22 mouse cellular contexts compared by ENCODE assay signal in genomic region chr8:57647566-57647965, GRCm38 (mm10).
"Had no signal": no experiment of that assay in that cellular context is flagged by ENCODE, and none has a peak within 500 bp of the region (broad histone marks: within the 10 kb centered on the region; RNA-seq: fewer than 3 reads in every experiment).

No protein-coding gene starts in this region.

- H3K27ac ChIP-seq: kidney, postnatal 0 days; layer of hippocampus, adult 2 months; limb, embryonic 10.5 days; limb, embryonic 13.5 days; liver, embryonic 12.5 days; liver, embryonic 15.5 days; lung, embryonic 15.5 days; midbrain, embryonic 10.5 days; midbrain, embryonic 13.5 days; stomach, postnatal 0 days had no signal

- H3K9ac ChIP-seq: limb, embryonic 13.5 days; liver, embryonic 12.5 days; liver, embryonic 15.5 days; lung, embryonic 15.5 days; midbrain, embryonic 13.5 days had no signal

- H3K4me3 ChIP-seq: layer of hippocampus, adult 2 months; limb, embryonic 10.5 days; limb, embryonic 13.5 days; liver, embryonic 12.5 days; liver, embryonic 15.5 days; lung, embryonic 15.5 days; midbrain, embryonic 10.5 days; midbrain, embryonic 13.5 days; myocyte had no signal

- H3K27me3 ChIP-seq: limb, embryonic 13.5 days; liver, embryonic 12.5 days; liver, embryonic 15.5 days; lung, embryonic 15.5 days; megakaryocyte, embryonic 14.5 days; midbrain, embryonic 13.5 days had no signal

- ATAC-seq: liver, embryonic 12.5 days; midbrain, embryonic 13.5 days; midbrain, embryonic 16.5 days had no signal

- H3K36me3 ChIP-seq: limb, embryonic 13.5 days; liver, embryonic 12.5 days; liver, embryonic 15.5 days; lung, embryonic 15.5 days; midbrain, embryonic 10.5 days; midbrain, embryonic 13.5 days had no signal

- H3K4me2 ChIP-seq: limb, embryonic 13.5 days; liver, embryonic 12.5 days; liver, embryonic 15.5 days; lung, embryonic 15.5 days; midbrain, embryonic 13.5 days had no signal

- H3K9me3 ChIP-seq: limb, embryonic 10.5 days; limb, embryonic 13.5 days; liver, embryonic 12.5 days; liver, embryonic 15.5 days; lung, embryonic 15.5 days; megakaryocyte, embryonic 14.5 days; midbrain, embryonic 10.5 days; midbrain, embryonic 13.5 days had no signal

- DNase-seq: kidney, adult 2 months; kidney, postnatal 25 days; layer of hippocampus, adult 9-11 months; liver; lung, adult 18-20 months; lung, postnatal 10 days; lung, postnatal 36 days; thymus, adult 18-20 months; thymus, postnatal 36 days had no signal
